Mouse (Mus musculus) ES-E14 (cell line): ENCODE measurements around the gene Myl9. TPM values are rescaled to one million over a fixed set of nuclear protein-coding genes. Genes with fewer than 3 reads are reported as not detected.
"Not testable (repeated sequence)": the region's sequence is repeated elsewhere in the genome, so short reads cannot be mapped to it uniquely, and the experiment has no call there.

Experiments
- DNase-seq: peaks from one replicate; pipeline ENCODE4 v3.0.0-alpha.2; 2013; ENCODE audit warnings: low read depth, low spot score
- H3K27ac ChIP-seq: 2 replicates; pipeline ENCODE4 v1.5.1; 2012; ENCODE audit warnings: low read depth, mild to moderate bottlenecking, low read length, moderate library complexity, mixed read lengths; ENCODE audit not compliant: poor library complexity, insufficient read depth, severe bottlenecking
- H3K36me3 ChIP-seq: 2 replicates; pipeline ENCODE4 v1.6.1; 2012; ENCODE audit warnings: mild to moderate bottlenecking, low read length, moderate library complexity, mixed read lengths; ENCODE audit not compliant: control insufficient read depth, poor library complexity, insufficient read depth, severe bottlenecking
- H3K4me1 ChIP-seq, 2 experiments: fragments of 150-350 bp in 1 of 2; sonication (generic) in 1 of 2; 2 replicates each; pipeline ENCODE4 v1.6.1; 2012; ENCODE audit warnings: low read length in 2 of 2, mild to moderate bottlenecking in 1 of 2, mixed read lengths in 1 of 2; ENCODE audit not compliant: control insufficient read depth in 2 of 2, insufficient read depth in 2 of 2, poor library complexity in 1 of 2
- H3K4me3 ChIP-seq, 2 experiments: fragments of 150-350 bp in 1 of 2; sonication (generic) in 1 of 2; 2 replicates each; pipeline ENCODE4 v1.5.1; 2012; ENCODE audit warnings: low read length in 2 of 2, low read depth in 1 of 2, mild to moderate bottlenecking in 1 of 2, mixed read lengths in 1 of 2; ENCODE audit not compliant: insufficient read depth in 1 of 2, poor library complexity in 1 of 2, severe bottlenecking in 1 of 2
- H3K9ac ChIP-seq: 2 replicates; pipeline ENCODE4 v1.6.1; 2012; ENCODE audit warnings: low read depth, mild to moderate bottlenecking, low read length, mixed read lengths; ENCODE audit not compliant: poor library complexity, insufficient read depth, severe bottlenecking
- H3K9me3 ChIP-seq: fragments of 150-350 bp; sonication (generic); 2 replicates; pipeline ENCODE4 v1.6.1; 2012; ENCODE audit warnings: low read depth, mild to moderate bottlenecking, low read length; ENCODE audit not compliant: control insufficient read depth, insufficient read depth
- CHD2 ChIP-seq: IDR thresholded peaks from 2 replicates; pipeline ENCODE4 v1.6.1; 2014; ENCODE audit warnings: mild to moderate bottlenecking, low read depth, low read length, inconsistent platforms
- HCFC1 ChIP-seq: IDR thresholded peaks from 2 replicates; pipeline ENCODE4 v1.6.1; 2012; ENCODE audit warnings: low read length, inconsistent platforms, borderline replicate concordance; ENCODE audit not compliant: insufficient read depth
- MAFK ChIP-seq: IDR thresholded peaks from 2 replicates; pipeline ENCODE4 v1.6.1; 2014; ENCODE audit warnings: mild to moderate bottlenecking, low read depth, low read length, inconsistent platforms; ENCODE audit not compliant: insufficient read depth
- ZC3H11A ChIP-seq: IDR thresholded peaks from 2 replicates; pipeline ENCODE4 v1.6.1; 2012; ENCODE audit warnings: low read depth, mild to moderate bottlenecking, inconsistent platforms, low read length, borderline replicate concordance
- ZNF384 ChIP-seq: IDR thresholded peaks from 2 replicates; pipeline ENCODE4 v1.6.1; 2012; ENCODE audit warnings: low read depth, low read length, inconsistent platforms
- in situ Hi-C, 2 experiments: fragments of 600-800 bp; cut with MboI; formaldehyde crosslinking; loops; one replicate each; pipeline ENCODE4 v1.15.1; 2025; ENCODE audit warnings: low sequenced_read_pairs in 2 of 2, inconsistent platforms in 1 of 2; ENCODE audit not compliant: unreplicated experiment in 2 of 2
- total RNA-seq: library from RNA; depleted of rRNA; stranded (reverse); fragments of 300-350 nt; gene quantifications from 2 replicates; pipeline ENCODE4 v1.2.3, GENCODE M21; 2012

Myl9 gene
- total RNA-seq, 1 experiment = 77.7 TPM

DNA sequence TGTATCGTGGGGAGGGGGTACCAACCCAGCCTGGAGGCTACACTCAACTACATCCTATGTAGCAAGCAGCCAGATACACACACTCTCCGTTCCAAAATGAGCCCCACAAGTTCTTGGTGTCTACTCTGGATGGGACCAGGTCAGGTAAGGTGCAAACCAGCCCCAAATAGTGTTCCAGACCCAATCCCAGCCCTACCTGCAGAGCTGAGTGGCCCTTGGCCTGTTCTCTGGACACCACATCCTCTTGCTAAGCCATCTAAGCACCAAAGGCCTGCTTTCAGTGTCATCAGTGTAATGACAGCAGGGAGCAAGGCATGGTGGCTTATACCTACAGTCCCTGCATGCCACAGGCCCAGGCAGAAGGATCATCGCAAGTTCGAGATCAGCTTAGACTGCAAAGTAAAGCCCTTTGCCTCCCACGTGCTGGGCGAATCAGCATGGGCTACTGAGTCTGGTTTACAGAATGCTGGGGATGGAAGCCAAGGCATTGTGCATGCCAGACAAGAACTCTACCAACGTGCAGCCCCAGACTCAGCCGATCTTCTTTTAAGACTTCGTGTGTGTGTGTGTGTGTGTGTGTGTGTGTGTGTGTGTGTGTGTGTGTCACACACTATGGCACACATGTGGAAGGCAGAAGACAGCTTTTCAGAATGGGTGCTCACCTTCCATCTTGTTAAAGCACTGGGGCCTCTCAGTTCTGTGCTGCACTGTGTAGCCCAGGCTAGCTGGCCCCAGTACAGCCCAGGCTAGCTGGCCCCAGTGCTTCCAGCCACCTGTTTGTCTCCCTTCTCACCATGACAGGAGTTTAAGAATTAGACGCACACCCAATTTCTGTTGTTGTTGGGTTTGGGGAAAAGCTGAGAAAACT is 7.5 kb downstream of the Myl9 start:
- no peak overlapping the region for H3K27ac ChIP-seq

GRCm38 (mm10) chr2:156783349-156783728 is 8.1 kb downstream of the Myl9 start:
- TF ChIP-seq CHD2 (no peak), MAFK (no peak), ZNF384 (no peak), ZC3H11A (no peak), HCFC1 (no peak)
- Histone ChIP-seq H3K36me3 (no peaks in the 10 kb centered on the region), H3K4me3 (no peak overlapping the region), H3K9me3 (no peaks in the 10 kb centered on the region), H3K4me1 (peaks cover 3 to 20% of the 10 kb centered on the region in 2 experiments; a peak in 1 of 4 replicates), H3K9ac (no peak overlapping the region), H3K27ac (no peak overlapping the region)
- in situ Hi-C loops = no loop called here
- DNase-seq = no peak

More for the DNA sequence above, 7.5 kb downstream of the Myl9 start:
- no peaks in the 10 kb centered on the region for H3K9me3 ChIP-seq
- H3K36me3 ChIP-seq = no peaks in the 10 kb centered on the region
- peaks cover 3 to 20% of the 10 kb centered on the region in 2 experiments; a peak in 1 of 4 replicates for H3K4me1 ChIP-seq
- TF ChIP-seq MAFK = no peak
- no peak for TF ChIP-seq HCFC1
- no peak for TF ChIP-seq ZC3H11A
- no peak for TF ChIP-seq ZNF384
- no peak for TF ChIP-seq CHD2
- H3K4me3 ChIP-seq = no peak overlapping the region
- H3K9ac ChIP-seq = no peak overlapping the region
- DNase-seq = no peak
- in situ Hi-C loops = no loop called here

- no peaks in the 10 kb centered on the region for H3K36me3 ChIP-seq
- H3K9me3 ChIP-seq = no peaks in the 10 kb centered on the region
- DNase-seq = no peak
- TF ChIP-seq HCFC1 (no peak), ZNF384 (no peak)
- in situ Hi-C loops = no loop called here
- no peak overlapping the region for H3K4me3 ChIP-seq
- peaks cover 3 to 20% of the 10 kb centered on the region in 2 experiments; a peak in 1 of 4 replicates for H3K4me1 ChIP-seq
- H3K9ac ChIP-seq = no peak overlapping the region
- H3K27ac ChIP-seq = no peak overlapping the region
Observed at GRCm38 (mm10) chr2:156784016-156784585, 8.9 kb downstream of the Myl9 start.

- in situ Hi-C loops = no loop called here
- peaks cover 3 to 20% of the 10 kb centered on the region in 2 experiments; a peak in 1 of 4 replicates for H3K4me1 ChIP-seq
- H3K9me3 ChIP-seq = no peaks in the 10 kb centered on the region
- no peak overlapping the region for H3K9ac ChIP-seq
- H3K36me3 ChIP-seq = no peaks in the 10 kb centered on the region
- DNase-seq = no peak
- no peak overlapping the region for H3K4me3 ChIP-seq
- no peak for TF ChIP-seq HCFC1
- TF ChIP-seq MAFK = no peak
- TF ChIP-seq ZC3H11A = no peak
- no peak for TF ChIP-seq ZNF384
- TF ChIP-seq CHD2 = no peak
- H3K27ac ChIP-seq = no peak overlapping the region
Observed at GRCm38 (mm10) chr2:156784891-156785290, 9.7 kb downstream of the Myl9 start.

DNA sequence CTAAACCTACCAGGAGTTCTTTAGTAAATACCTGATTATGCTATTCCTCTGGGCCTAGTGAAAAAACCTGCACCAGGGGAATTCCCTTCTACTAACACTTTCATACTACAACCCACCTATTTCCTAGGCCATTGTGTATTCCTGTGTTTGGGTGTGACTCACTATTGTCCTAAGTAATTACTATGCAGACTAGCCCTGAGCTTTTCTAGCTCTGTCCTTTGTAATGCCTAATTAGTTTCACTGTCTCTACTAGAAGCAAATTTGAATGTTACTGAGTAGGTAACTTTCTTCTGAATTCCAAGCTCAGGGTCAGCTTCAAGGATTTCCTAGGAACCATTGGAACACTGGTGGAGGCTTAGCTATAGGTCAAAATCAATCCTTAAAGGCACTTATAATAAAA is 11.1 kb downstream of the Myl9 start:
- H3K36me3 ChIP-seq, in situ Hi-C loops: not testable (repeated sequence)

More for the DNA sequence above, 11.1 kb downstream of the Myl9 start:
- not testable (repeated sequence) for H3K9me3 ChIP-seq, H3K9ac ChIP-seq, H3K4me3 ChIP-seq, H3K4me1 ChIP-seq, H3K27ac ChIP-seq, DNase-seq
